Mouse (Mus musculus) hindbrain, embryonic 11.5 days (tissue): ENCODE measurements around the gene Dmxl2. TPM values are rescaled to one million over a fixed set of nuclear protein-coding genes. Genes with fewer than 3 reads are reported as not detected.

Experiments
- ATAC-seq: fragments of 200-750 bp; cut with Nextera tagmentation; 2 replicates; pipeline ENCODE4 v1.8.0; 2017; ENCODE audit warnings: mild to moderate bottlenecking, moderate TSS enrichment, moderate library complexity; ENCODE audit not compliant: low FRiP score
- DNase-seq: peaks from one replicate; pipeline ENCODE4 v3.0.0-alpha.2; 2015; ENCODE audit warnings: low spot score
- H3K27ac ChIP-seq: fragments of 300-500 bp; sonication (generic); 2 replicates; pipeline ENCODE4 v1.5.1; 2014; ENCODE audit warnings: mild to moderate bottlenecking, low read depth, low read length
- H3K27me3 ChIP-seq: fragments of 300-500 bp; sonication (generic); 2 replicates; pipeline ENCODE4 v1.6.1; 2014; ENCODE audit warnings: mild to moderate bottlenecking, low read length, moderate library complexity, mixed read lengths; ENCODE audit not compliant: control insufficient read depth, insufficient read depth
- H3K36me3 ChIP-seq: fragments of 300-500 bp; sonication (generic); 2 replicates; pipeline ENCODE4 v1.6.1; 2014; ENCODE audit warnings: mild to moderate bottlenecking, low read length, moderate library complexity, mixed read lengths; ENCODE audit not compliant: control insufficient read depth, insufficient read depth
- H3K4me1 ChIP-seq: fragments of 300-500 bp; sonication (generic); replicated peaks from 2 replicates; pipeline ENCODE4 v1.6.1; 2014; ENCODE audit warnings: low read length, mixed read lengths; ENCODE audit not compliant: control insufficient read depth, insufficient read depth
- H3K4me2 ChIP-seq: fragments of 300-500 bp; sonication (generic); replicated peaks from 2 replicates; pipeline ENCODE4 v1.6.1; 2014; ENCODE audit warnings: mild to moderate bottlenecking, low read depth, low read length
- H3K4me3 ChIP-seq: fragments of 300-500 bp; sonication (generic); 2 replicates; pipeline ENCODE4 v1.5.1; 2014; ENCODE audit warnings: low read depth, low read length
- H3K9ac ChIP-seq: fragments of 300-500 bp; sonication (generic); 2 replicates; pipeline ENCODE4 v1.6.1; 2014; ENCODE audit warnings: low read depth, low read length
- H3K9me3 ChIP-seq: fragments of 300-500 bp; sonication (generic); 2 replicates; pipeline ENCODE4 v1.6.1; 2016; ENCODE audit warnings: low read length; ENCODE audit not compliant: control insufficient read depth
- WGBS: fragments of 180-500 bp; shearing (Covaris S2); extraction: QIAGEN DNeasy Blood & Tissue Kit; methylation state at CpG from one replicate; pipeline ENCODE4 v1.1.7; 2014; 5-methylcytosine and 5-hydroxymethylcytosine counted together
- polyA plus RNA-seq: library from polyadenylated mRNA; unstranded; fragments of >200 nt; fragmentation: Nextera tagmentation; extraction: Ambion mirVana; gene quantifications from 2 replicates; pipeline ENCODE4 v1.2.1, GENCODE M21; 2014

Dmxl2 gene
- polyA plus RNA-seq, 1 experiment from 2014 or later = 25.8 TPM

DNA sequence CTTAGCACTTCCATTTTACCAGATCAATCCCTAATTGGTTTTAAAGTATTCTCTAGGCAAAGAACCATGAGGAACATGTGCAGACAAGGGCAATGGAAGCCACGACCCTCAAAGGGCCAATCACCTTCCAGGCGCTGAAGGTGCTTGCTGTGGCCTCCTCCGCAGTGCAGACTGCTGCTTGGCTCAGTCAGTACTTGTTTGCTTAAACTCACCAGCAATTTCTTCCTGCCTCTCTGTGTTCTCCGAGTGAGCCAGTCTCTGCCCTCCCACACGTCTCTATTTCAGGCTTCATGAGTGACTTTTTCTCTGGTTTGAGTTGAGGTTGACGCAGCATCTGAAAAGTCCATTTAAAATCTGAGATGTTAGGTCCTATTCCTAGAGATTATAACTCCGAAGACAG is 17.5 kb upstream of the Dmxl2 start:
- H3K27me3 ChIP-seq = no peaks in the 10 kb centered on the region
- H3K4me3 ChIP-seq = no peak overlapping the region
- no peak for ATAC-seq
- no peak overlapping the region for H3K27ac ChIP-seq
- no peak overlapping the region for H3K4me2 ChIP-seq
- no peaks in the 10 kb centered on the region for H3K4me1 ChIP-seq
- WGBS = 76% methylated on average over 7 of the region's 7 CpGs
- H3K9ac ChIP-seq = no peak overlapping the region
- no peaks in the 10 kb centered on the region for H3K9me3 ChIP-seq
- no peak for DNase-seq
- H3K36me3 ChIP-seq = no peaks in the 10 kb centered on the region

DNA sequence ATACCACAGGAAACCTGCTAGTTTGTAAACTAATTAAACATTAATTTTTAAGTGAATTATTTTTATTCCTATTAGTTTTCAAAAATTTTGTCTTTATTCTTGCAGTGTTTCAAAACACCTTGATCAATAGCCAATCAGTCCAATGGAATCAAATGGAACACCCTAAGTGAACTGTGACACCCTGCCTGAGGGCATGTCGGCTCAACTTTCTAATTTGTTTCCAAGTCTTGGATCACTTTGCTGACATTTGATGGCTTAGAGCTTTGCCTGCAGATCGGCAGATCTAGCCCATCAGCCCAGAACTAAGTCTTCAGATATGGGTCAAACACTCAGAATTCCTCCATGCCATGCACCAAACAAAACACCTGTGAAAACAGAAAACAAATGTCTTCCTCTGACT is 14.6 kb upstream of the Dmxl2 start:
- no peak overlapping the region for H3K9ac ChIP-seq
- ATAC-seq (no peak), DNase-seq (no peak)
- H3K27me3 ChIP-seq = no peaks in the 10 kb centered on the region
- 78% methylated on average over 2 of the region's 2 CpGs for WGBS
- H3K27ac ChIP-seq = no peak overlapping the region
- no peaks in the 10 kb centered on the region for H3K9me3 ChIP-seq
- H3K4me2 ChIP-seq = no peak overlapping the region
- no peak overlapping the region for H3K4me3 ChIP-seq
- no peaks in the 10 kb centered on the region for H3K4me1 ChIP-seq
- H3K36me3 ChIP-seq = no peaks in the 10 kb centered on the region

DNA sequence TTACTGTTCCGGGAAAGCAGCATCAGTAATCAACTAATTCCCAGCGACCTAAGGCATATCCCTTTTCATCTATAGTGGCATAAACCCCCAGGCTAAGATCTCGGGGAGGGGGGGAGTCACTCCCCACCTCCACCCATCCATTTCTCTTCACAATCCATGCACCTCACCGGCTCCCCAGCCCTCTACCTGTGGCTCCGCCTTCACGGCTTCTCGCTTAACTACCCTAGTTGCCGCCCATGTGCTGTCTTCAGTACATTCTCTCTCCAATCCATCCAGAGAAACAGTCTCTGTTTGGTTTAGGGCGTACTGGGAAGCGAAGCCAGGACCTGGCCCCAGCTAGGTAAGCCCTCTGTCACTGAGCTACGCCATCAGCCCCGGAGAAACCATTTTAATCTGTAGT is 1.4 kb upstream of the Dmxl2 start:
- no peaks in the 10 kb centered on the region for H3K9me3 ChIP-seq
- H3K27ac ChIP-seq = no peak overlapping the region
- 0 out of 2 replicates have a peak overlapping the region, but pooled peaks have one; percentile 17 for H3K4me2 ChIP-seq
- DNase-seq = peak; percentile 16
- H3K4me3 ChIP-seq = no peak overlapping the region
- H3K36me3 ChIP-seq = no peaks in the 10 kb centered on the region
- H3K4me1 ChIP-seq = no peaks in the 10 kb centered on the region
- 0 out of 2 replicates have a peak, but pooled peaks cover 3% of the 10 kb centered on the region for H3K27me3 ChIP-seq
- no peak for ATAC-seq
- 12% methylated on average over 12 of the region's 12 CpGs for WGBS
- H3K9ac ChIP-seq = no peak overlapping the region

DNA sequence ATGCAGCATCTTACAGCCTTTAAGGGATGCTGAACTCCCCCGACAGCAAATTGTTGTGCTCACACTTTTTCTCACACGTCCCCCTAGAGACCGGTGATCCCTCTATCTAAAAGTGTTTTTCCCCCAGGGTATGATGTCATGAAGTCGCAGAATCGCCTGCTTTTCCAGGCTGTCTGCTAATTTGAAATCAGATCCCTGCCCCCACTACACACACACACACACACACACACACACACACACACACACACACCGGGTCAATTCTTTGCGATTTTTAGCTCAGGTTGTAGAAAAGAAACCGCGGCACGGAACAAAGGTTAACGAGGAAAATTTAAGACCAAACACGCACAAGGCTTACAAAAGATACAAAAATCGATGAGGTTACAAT is 677 bp upstream of the Dmxl2 start:
- no peaks in the 10 kb centered on the region for H3K4me1 ChIP-seq
- DNase-seq = no peak
- H3K9me3 ChIP-seq = no peaks in the 10 kb centered on the region
- peak overlapping the region; percentile 55 for H3K4me2 ChIP-seq
- no peak for ATAC-seq
- 0 out of 2 replicates have a peak, but pooled peaks cover 3% of the 10 kb centered on the region for H3K27me3 ChIP-seq
- peak overlapping the region; percentile 71 for H3K4me3 ChIP-seq
- H3K9ac ChIP-seq = peak overlapping the region; percentile 86; the same call in 1 of the 2 replicates
- H3K27ac ChIP-seq = peak overlapping the region; percentile 51; the same call in 1 of the 2 replicates
- 6% methylated on average over 13 of the region's 13 CpGs for WGBS
- no peaks in the 10 kb centered on the region for H3K36me3 ChIP-seq

DNA sequence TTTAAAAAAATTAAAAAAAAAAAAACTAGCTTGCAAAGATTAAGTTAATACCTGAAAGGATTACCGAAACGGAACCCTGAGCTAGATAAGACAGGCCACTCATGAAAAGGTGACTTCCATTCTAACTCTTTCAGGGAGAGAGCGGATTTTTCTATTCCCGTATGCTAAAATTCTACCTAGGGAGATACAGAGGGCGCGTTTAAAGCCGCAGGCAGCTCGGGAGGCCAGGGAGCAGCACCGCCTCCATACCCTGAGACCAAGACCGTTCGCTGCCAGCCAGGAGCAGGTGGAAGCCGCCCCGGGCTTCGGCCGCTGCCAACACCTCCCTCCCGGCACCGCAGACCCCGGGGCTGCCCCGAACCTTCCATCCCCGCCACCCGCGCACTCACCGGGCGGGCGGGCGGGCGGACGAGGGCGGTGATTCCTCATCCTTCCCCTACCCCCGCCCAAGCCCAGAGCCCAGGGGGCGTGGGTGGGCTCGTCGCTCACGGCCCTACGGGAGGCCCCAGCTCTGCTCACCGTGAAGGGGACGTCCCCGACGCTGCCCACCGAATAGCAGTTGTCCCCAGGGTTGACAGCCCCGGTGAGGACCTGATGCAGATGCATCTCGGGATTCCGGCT is 484 bp downstream of the Dmxl2 start:
- Histone ChIP-seq H3K27me3 (0 out of 2 replicates have a peak, but pooled peaks cover 3% of the 10 kb centered on the region), H3K27ac (peak overlapping the region; percentile 51), H3K4me1 (no peaks in the 10 kb centered on the region), H3K36me3 (no peaks in the 10 kb centered on the region), H3K4me3 (peak overlapping the region; percentile 71), H3K4me2 (peak overlapping the region; percentile 55), H3K9me3 (no peaks in the 10 kb centered on the region), H3K9ac (peak overlapping the region; percentile 86)
- WGBS = under 1% methylated on average over 43 of the region's 43 CpGs
- DNase-seq (no peak), ATAC-seq (peak; percentile 68)

DNA sequence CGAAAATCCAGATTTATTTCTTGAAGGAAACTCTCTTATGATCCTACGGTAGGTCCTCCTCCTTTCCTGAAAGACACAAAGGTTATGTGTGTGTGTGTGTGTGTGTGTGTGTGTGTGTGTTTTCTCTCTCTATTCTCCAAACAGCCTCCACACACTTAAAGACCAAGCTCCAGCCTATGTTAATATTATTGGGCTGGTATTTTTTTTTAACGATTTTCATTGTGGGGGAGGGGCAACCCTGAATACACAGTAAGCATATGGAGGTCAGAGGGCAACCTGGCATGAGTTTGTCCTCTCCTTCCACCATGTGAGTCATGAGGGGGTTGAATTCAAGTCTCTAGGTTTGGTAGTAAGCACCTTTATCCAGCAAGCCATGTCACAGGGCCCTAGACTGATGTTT is 1.6 kb downstream of the Dmxl2 start:
- H3K4me1 ChIP-seq = no peaks in the 10 kb centered on the region
- H3K27ac ChIP-seq = no peak overlapping the region
- 79% methylated on average over 3 of the region's 3 CpGs for WGBS
- no peak overlapping the region for H3K9ac ChIP-seq
- DNase-seq (no peak), ATAC-seq (no peak)
- H3K4me2 ChIP-seq = no peak overlapping the region
- no peaks in the 10 kb centered on the region for H3K36me3 ChIP-seq
- no peak overlapping the region for H3K4me3 ChIP-seq
- 0 out of 2 replicates have a peak, but pooled peaks cover 3% of the 10 kb centered on the region for H3K27me3 ChIP-seq
- H3K9me3 ChIP-seq = no peaks in the 10 kb centered on the region

DNA sequence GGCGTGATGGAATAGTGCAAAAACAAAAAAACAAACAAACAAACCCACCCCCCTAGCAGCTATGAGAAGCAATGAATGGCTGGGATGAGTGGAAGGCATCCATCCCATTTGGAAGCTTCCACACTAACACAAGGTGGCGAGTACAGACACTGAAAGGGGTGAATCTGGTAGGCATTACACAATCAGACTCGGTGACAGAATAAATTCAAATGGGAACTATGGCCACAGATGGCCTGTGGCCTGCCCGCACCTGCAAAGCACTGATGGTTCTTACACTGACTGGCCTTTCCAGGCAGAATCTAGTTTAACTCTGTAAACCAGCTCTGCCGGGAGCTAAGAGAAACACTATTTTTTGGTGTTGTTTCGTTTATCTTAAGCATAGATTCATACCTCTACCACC is 2.1 kb downstream of the Dmxl2 start:
- Histone ChIP-seq H3K9ac (no peak overlapping the region), H3K9me3 (no peaks in the 10 kb centered on the region), H3K4me3 (no peak overlapping the region), H3K27me3 (0 out of 2 replicates have a peak, but pooled peaks cover 3% of the 10 kb centered on the region), H3K27ac (no peak overlapping the region), H3K4me1 (no peaks in the 10 kb centered on the region), H3K4me2 (no peak overlapping the region), H3K36me3 (no peaks in the 10 kb centered on the region)
- 84% methylated on average over 6 of the region's 6 CpGs for WGBS
- no peak for ATAC-seq
- no peak for DNase-seq

DNA sequence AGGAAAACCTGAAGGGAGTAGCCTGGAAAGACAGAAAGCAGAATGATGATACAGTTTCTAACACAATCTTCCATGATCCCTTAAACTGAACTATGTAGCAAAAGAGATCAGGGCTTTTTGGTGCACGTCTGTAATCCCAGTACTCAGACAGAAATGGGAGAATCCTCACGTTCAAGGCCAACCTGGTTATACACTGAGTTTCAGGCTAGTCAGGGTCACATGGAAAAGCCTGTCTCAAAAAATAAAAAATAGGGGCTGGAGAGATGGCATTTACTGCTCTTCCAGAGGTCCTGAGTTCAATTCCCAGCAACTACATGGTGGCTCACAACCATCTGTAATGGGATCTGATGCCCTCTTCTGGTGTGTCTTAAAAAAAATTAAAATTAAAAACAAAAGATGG is 11.0 kb downstream of the Dmxl2 start:
- WGBS = 88% methylated on average over 2 of the region's 2 CpGs
- Histone ChIP-seq H3K27me3 (no peaks in the 10 kb centered on the region), H3K36me3 (no peaks in the 10 kb centered on the region), H3K9ac (no peak overlapping the region), H3K4me2 (no peak overlapping the region), H3K27ac (no peak overlapping the region), H3K4me3 (no peak overlapping the region), H3K9me3 (no peaks in the 10 kb centered on the region), H3K4me1 (no peaks in the 10 kb centered on the region)
- DNase-seq (no peak), ATAC-seq (no peak)

DNA sequence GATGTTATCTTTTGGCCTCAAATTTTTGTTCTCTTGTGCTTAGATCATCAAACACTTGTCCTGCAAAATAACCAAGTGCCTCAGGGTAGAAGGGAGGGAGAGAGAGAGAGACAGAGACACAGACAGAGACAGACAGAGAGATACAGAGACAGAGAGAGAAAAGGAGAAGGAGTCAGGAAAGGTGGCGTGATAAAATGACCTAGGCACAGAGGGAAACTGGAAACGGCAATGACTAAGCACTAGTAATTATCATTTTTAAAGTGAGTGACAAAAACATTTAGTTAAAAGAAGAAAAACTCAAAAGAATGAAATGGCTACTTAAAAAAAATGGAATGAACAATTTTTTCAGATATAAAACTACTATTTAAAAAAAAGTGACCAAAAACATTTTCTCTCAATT is 11.8 kb downstream of the Dmxl2 start:
- Histone ChIP-seq H3K36me3 (no peaks in the 10 kb centered on the region), H3K4me2 (no peak overlapping the region), H3K9me3 (no peaks in the 10 kb centered on the region), H3K9ac (no peak overlapping the region), H3K4me3 (no peak overlapping the region), H3K27me3 (no peaks in the 10 kb centered on the region), H3K27ac (no peak overlapping the region), H3K4me1 (no peaks in the 10 kb centered on the region)
- ATAC-seq (no peak), DNase-seq (no peak)
- 84% methylated on average over 2 of the region's 2 CpGs for WGBS
